Mouse (Mus musculus) fat pad, adult 2 months (tissue): Measurements from ENCODE around the gene Foxa1.

Experiments used
- DNase-seq: peaks from one replicate; pipeline ENCODE4 v3.0.0-alpha.2; 2011; ENCODE audit warnings: low read depth, low spot score; ENCODE audit errors: extremely low read depth

Foxa1 gene

GRCm38 (mm10) chr12:57541931-57542745 lies 4.6 kb downstream of the Foxa1 start:
- DNase-seq, result no peak

GRCm38 (mm10) chr12:57541118-57541517 lies 5.6 kb downstream of the Foxa1 start:
- DNase-seq, result no peak

- DNase-seq, result no peak
Observed at GRCm38 (mm10) chr12:57539551-57539985, 7.1 kb downstream of the Foxa1 start.

DNA sequence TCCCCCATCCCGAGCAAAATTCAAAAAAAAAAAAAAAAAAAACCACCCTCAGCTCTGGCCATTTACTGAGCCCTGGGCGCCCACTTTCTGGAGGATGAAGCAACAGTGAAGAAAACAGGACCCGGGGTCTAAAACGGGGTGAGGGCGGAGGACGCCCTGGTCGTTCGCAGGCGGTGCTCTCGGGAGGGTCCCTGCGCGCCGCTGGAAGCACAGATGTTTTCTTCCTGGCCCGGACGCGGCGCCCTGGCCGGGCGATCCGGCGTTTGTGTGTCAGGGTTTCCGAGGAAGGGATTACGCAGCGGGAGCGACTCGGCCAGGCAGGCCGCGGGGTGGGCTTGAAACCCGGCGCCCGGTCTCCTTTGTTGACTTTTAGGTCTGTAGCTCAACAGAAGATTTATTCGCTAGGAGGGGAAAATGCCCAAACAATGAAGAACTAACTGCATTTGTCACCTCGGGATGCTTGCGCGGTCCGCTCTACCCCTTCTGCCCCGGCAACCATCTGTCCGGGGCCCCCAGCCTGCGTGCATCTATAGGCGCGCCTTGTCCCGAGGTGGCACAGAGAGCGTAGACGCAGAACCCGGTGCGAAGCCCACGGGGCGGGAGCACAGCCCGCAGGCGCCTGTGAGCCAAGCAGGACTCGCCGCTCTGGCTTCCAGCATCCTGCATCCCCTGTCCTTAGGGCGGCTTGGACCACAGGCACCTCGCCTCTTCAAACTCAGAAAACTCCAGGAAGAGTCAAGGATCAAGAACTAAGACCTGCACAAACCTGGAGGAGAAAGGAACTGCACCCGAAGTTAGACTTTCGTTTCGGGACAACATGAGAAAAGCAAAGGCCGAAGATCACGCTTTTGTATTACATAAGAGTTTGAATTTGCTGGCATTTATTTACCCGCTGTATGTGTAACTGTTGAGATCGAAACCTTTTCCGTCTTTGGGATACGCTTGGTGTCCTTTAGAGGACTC lies 7.8 kb downstream of the Foxa1 start:
- DNase-seq, result no peak

GRCm38 (mm10) chr12:57537791-57538587 lies 8.7 kb downstream of the Foxa1 start:
- no peak for DNase-seq

- no peak for DNase-seq
Observed at GRCm38 (mm10) chr12:57536909-57537670, 9.6 kb downstream of the Foxa1 start.

GRCm38 (mm10) chr12:57536056-57536908 lies 10.4 kb downstream of the Foxa1 start:
- no peak for DNase-seq

DNA sequence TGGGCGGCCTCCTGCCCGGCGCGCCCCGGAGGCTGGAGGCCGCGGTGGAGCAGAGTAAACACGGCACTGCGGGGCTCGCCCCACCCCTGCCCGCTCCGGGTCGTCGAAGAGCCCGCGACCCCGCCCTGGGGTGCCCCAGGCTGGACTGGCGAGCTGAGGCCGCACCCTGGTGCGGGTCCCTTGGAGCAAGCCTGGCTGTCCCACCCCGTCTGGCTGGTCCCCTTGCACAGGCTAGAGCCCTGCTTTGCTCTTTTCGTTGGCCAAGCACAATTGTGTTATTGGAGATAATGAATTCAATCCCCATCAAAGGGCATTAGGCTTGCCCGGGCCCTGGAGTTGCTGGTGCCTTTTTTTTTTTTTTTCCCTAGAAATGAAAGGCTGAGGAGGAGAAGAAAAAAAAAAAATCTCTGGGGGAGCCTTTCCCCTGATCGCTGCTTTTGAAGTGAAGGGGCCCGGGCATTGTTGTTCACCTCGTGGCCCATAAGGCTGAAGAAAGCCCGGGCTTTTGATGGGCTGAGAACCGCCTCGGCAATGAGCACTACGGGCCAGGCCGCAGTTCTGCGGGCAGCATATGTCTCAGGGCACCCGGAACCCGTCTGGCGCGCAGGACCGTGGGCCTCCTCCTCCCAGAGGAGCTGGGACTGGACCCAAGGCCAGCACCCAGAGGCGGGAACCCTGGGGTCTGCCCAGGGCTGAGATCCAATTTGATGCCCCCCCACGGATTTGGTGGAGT lies 11.7 kb downstream of the Foxa1 start:
- no peak for DNase-seq

DNA sequence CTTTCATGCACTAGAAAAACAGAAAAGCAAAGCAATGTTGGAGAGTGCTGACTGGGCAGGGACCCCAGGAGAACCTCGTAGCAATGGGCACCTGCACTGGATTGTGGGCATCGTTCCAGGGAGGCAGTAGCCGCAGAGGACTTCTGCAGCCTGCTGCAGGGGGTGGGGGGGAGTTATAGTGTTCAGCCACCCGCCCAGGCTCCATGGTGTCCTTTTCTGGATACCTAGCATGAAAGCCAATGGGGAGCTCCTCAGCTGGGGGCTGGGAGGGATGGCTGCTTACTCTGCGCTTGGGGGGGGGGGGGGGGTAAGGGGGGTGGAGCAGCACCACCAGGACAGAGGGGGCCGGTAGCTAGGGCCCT lies 12.2 kb downstream of the Foxa1 start:
- no peak for DNase-seq

DNA sequence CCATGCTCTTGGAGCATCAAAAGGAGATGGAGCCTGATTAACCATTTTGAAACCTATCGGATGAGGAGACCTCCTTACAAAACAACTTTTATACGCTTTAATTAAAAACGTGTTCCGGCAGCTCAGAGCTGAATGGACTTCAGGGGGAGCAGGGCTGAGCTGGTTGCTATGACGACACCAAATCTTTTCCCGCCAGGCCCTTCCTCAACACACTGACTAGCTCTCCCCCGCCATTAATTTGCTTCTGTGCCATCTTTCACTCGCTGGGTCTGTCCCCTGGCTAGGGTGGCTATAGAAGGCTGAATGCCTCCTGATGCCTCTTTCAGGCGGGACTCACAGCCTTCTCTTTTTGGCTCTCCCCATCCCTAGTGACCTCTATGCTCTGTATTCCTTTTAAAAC lies 16.2 kb downstream of the Foxa1 start:
- DNase-seq, result no peak

DNA sequence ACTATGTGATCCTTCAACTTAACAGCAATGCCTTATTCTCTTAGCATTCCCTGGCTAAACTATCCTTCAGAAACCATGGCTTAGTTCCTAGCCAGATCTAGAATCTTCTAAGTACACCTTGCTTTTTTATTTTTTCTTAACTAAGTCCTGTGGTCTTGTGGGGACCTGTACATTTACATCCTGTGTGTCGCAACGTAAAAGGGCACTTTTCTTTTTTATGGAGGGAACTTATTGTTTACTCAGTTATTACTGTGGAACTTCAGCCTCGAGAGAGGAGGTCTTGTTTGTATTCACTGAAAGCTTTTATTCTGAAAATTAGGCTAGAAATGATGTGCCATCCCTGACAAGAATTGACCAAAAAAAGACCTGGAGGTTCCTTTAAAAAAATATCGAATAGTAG lies 18.4 kb downstream of the Foxa1 start:
- DNase-seq, result no peak

- peak; percentile 11 for DNase-seq
Observed at GRCm38 (mm10) chr12:57515702-57516377, 30.9 kb downstream of the Foxa1 start.

DNA sequence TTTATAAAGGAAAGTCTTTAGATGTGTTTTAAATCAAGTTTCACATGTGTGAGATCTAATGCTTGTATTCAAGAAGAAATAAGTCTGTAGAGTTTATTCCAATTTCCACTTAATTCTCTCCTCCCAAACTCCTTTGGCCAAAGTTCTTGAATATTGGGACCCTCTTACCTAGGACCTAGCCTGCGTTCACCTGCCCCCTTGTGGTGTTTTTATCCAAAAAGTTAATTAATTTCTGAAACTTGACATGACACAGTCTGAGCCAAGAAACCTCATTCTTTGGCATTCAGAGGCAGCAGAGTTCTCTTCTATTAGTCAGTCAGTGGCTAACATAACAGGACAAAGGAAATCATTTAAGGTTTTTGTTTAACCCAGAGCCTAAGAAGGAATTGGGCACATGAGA lies 32.2 kb downstream of the Foxa1 start:
- DNase-seq, result no peak

GRCm38 (mm10) chr12:57511560-57511959 lies 35.2 kb downstream of the Foxa1 start:
- no peak for DNase-seq

GRCm38 (mm10) chr12:57511127-57511526 lies 35.6 kb downstream of the Foxa1 start:
- no peak for DNase-seq

DNA sequence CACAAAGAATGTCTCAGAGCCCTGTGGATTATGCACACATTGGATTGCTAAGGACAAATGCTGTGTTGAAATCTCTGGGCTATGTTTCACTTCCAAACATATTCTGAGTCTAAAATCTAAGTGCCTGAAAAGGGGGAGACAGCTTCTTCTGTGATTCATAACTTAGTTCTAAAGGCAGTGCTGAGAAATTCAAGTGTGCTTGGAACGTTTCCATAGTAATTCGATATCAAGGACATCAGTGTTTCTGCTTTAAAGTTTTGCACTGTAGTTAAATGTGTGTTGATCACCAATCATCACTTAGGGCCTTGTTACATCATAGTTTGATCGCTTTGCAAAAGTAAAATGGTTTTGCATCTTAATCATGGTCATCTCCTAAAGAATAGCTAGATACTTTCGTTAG lies 37.0 kb downstream of the Foxa1 start:
- DNase-seq, result no peak

DNA sequence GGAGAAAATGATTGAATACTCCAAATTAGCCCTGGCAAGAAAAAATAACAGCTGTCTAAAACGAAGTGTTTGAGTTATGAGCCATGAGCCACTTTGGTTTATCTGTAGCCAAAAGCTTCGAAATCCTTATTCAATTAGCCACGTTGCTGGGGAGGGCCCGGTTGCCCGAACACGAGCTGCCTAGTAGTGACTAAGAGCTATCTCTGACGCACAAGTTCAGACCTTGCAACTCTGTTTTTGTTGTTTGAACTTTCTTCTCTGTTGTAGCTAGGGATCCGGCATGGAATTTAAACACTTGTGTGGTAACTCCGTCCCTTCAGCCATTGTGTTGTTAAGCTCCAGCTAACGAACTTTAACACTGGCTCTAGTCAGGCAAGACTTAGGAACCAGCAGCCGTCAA lies 37.8 kb downstream of the Foxa1 start:
- DNase-seq, result no peak

DNA sequence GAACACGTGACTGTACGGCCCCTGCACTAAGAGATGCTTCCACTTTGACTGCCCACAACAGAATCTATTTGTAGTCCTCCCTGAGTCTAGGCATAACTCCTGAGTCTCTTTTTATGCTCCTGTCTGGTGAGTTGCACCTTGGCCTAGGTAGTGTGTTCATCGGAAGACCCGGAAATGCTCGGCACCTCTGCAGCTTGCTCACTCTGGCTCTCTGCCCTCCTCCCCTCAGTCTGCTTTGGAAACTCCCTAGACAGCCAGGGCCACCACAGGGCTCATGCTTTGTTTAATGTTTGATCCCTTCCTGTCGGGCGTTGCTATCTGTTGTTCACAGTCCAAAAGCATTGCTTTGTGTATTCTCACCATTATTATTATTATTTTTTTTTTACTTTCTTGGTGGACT lies 41.4 kb downstream of the Foxa1 start:
- DNase-seq, result no peak
